12 mouse cellular contexts compared by ENCODE assay signal in the genomic region with DNA sequence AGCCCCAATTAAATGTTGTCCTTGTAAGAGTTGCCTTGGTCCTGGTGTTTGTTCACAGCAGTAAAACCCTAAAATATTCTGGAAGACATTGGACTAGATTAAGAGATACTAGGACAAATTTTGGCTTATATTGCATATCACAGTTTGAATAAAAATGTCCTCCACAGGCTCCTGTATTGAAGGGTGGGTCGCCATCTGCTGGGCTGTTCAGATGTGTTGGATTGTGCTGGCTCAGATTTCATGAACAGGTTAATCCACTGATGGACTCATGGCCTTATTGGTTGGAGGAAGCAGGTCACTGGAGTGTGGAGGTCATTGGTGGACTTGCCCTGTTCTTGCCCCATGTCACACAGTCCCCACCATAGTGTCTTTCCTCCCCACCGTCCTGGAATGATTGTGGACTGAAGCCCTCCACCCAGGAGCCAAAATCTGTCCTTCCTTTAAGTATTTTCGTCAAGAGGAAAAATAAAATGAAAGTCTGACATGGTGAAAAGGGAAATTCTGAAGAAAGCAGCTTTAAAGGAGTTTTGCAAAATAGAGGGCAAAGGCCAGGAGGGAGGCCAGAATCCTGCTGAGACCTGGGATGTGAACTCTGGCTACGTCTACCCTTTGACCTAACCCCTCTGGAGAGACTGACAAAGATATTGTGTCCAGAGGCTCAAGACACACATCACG.
DNase-seq lines count a peak whose midpoint lies in the region; ATAC-seq and TF ChIP-seq lines count a peak whose summit lies in the region.
"Had no signal": no experiment of that assay in that cellular context is flagged by ENCODE, and none has a peak within 500 bp of the region (broad histone marks: within the 10 kb centered on the region; RNA-seq: fewer than 3 reads in every experiment).

No protein-coding gene starts in this region.

- no peak for ATAC-seq in neural tube, embryonic 15.5 days (ENCODE audit: low FRiP score)
- ATAC-seq in hindbrain, embryonic 12.5 days (ENCODE audit: low FRiP score) = no peak
- ATAC-seq: forebrain, embryonic 16.5 days; inflammation-experienced regulatory T-cells, adult 6 months had no signal

- H3K27ac ChIP-seq in gastrocnemius, adult 2 months = no peak overlapping the region
- no peak overlapping the region for H3K27ac ChIP-seq in CH12.LX (ENCODE audit: insufficient read depth, low read depth)
- no peak overlapping the region for H3K27ac ChIP-seq in neural tube, embryonic 15.5 days (replicated peaks)
- no peak overlapping the region for H3K27ac ChIP-seq in hindbrain, embryonic 12.5 days
- H3K27ac ChIP-seq: embryonic facial prominence, embryonic 12.5 days had no signal

- peaks cover 2% of the 10 kb centered on the region for H3K9me3 ChIP-seq in CH12.LX (replicated peaks; ENCODE audit: low read length)
- H3K9me3 ChIP-seq in neural tube, embryonic 15.5 days (replicated peaks) = no peaks in the 10 kb centered on the region
- no peaks in the 10 kb centered on the region; the same call in 1 of the 2 replicates for H3K9me3 ChIP-seq in hindbrain, embryonic 12.5 days (replicated peaks)

- no peaks in the 10 kb centered on the region for H3K27me3 ChIP-seq in CH12.LX (replicated peaks)
- no peaks in the 10 kb centered on the region for H3K27me3 ChIP-seq in neural tube, embryonic 15.5 days (replicated peaks)
- no peaks in the 10 kb centered on the region for H3K27me3 ChIP-seq in hindbrain, embryonic 12.5 days
- H3K27me3 ChIP-seq: embryonic facial prominence, embryonic 12.5 days; heart, embryonic 12.5 days had no signal

- no peak overlapping the region for H3K4me2 ChIP-seq in CH12.LX (ENCODE audit: insufficient read depth, low read depth, poor library complexity, severe bottlenecking)
- no peak overlapping the region for H3K4me2 ChIP-seq in neural tube, embryonic 15.5 days
- no peak overlapping the region for H3K4me2 ChIP-seq in hindbrain, embryonic 12.5 days (replicated peaks)
- H3K4me2 ChIP-seq: embryonic facial prominence, embryonic 12.5 days; heart, embryonic 12.5 days had no signal

- WGBS in lung, adult 2 months = 77% methylated on average over 5 of the region's 5 CpGs
- WGBS in neural tube, embryonic 15.5 days = 78% methylated on average over 5 of the region's 5 CpGs
- WGBS in hindbrain, embryonic 12.5 days = 52% methylated on average over 5 of the region's 5 CpGs

- no peaks in the 10 kb centered on the region for H3K79me2 ChIP-seq in CH12.LX (replicated peaks; ENCODE audit: control insufficient read depth, extremely low read depth, insufficient read depth, poor library complexity, severe bottlenecking)

- H3K4me1 ChIP-seq in lung, adult 2 months (ENCODE audit: control insufficient read depth, insufficient read depth, low read length) = no peaks in the 10 kb centered on the region
- no peaks in the 10 kb centered on the region for H3K4me1 ChIP-seq in CH12.LX (ENCODE audit: control insufficient read depth in 1 of 2, insufficient read depth in 2 of 2)
- no peaks in the 10 kb centered on the region for H3K4me1 ChIP-seq in neural tube, embryonic 15.5 days
- no peaks in the 10 kb centered on the region for H3K4me1 ChIP-seq in hindbrain, embryonic 12.5 days
- H3K4me1 ChIP-seq: embryonic facial prominence, embryonic 12.5 days; heart, embryonic 12.5 days had no signal

- intact Hi-C loops in gastrocnemius, adult 2 months (cut with DNase I) = no loop called here

- peak; percentile 34 for TF ChIP-seq RAD21 in CH12.LX (IDR thresholded peaks at IDR 0.05; ENCODE audit: low read depth, low read length)

- TF ChIP-seq POLR2A in lung, adult 2 months (IDR thresholded peaks at IDR 0.05; ENCODE audit: borderline replicate concordance, extremely low read depth, low read depth, low read length) = no peak
- TF ChIP-seq POLR2A in CH12.LX (IDR thresholded peaks at IDR 0.05; ENCODE audit: low read depth, low read length) = no peak

- H3K9ac ChIP-seq in CH12.LX (ENCODE audit: insufficient read depth, low read depth) = no peak overlapping the region
- H3K9ac ChIP-seq in neural tube, embryonic 15.5 days (replicated peaks) = no peak overlapping the region
- no peak overlapping the region for H3K9ac ChIP-seq in hindbrain, embryonic 12.5 days
- H3K9ac ChIP-seq: embryonic facial prominence, embryonic 12.5 days; heart, embryonic 12.5 days had no signal

- no peak for TF ChIP-seq EP300 in CH12.LX (IDR thresholded peaks at IDR 0.05; ENCODE audit: low read length)

- peak; percentile 40 for TF ChIP-seq CTCF in gastrocnemius, adult 2 months (IDR thresholded peaks at IDR 0.05)
- 0 out of 2 replicates have a peak, but pooled peaks have one; percentile 4 for TF ChIP-seq CTCF in lung, adult 2 months (IDR thresholded peaks at IDR 0.05; ENCODE audit: insufficient read depth, low read length)
- peak in 1 of 2 experiments; percentile 50; a peak in 2 of 4 replicates for TF ChIP-seq CTCF in CH12.LX (conservative IDR thresholded peaks at IDR 0.05 in 1 of 2, IDR thresholded peaks at IDR 0.05 in 1 of 2; ENCODE audit: low read depth in 2 of 2, low read length in 2 of 2)

- dilution Hi-C loops in CH12.LX (cut with MboI; ENCODE audit: extremely low pct_ligation_motif_present, extremely low pct_unique_long_range_greater_than_20kb, low sequenced_read_pairs) = no loop called here

- no peaks in the 10 kb centered on the region for H3K36me3 ChIP-seq in CH12.LX (replicated peaks in 1 of 2; ENCODE audit: control insufficient read depth in 1 of 2, insufficient read depth in 1 of 2, low read length in 1 of 2)
- no peaks in the 10 kb centered on the region for H3K36me3 ChIP-seq in neural tube, embryonic 15.5 days
- H3K36me3 ChIP-seq in hindbrain, embryonic 12.5 days = no peaks in the 10 kb centered on the region
- H3K36me3 ChIP-seq: embryonic facial prominence, embryonic 12.5 days; heart, embryonic 12.5 days had no signal

- DNase-seq in gastrocnemius, adult 2 months = no peak
- no peak for DNase-seq in gastrocnemius, postnatal 25 days
- no peak for DNase-seq in lung, adult 2 months
- DNase-seq in lung, postnatal 14 days = no peak
- peak; percentile 15 for DNase-seq in CH12.LX (ENCODE audit: extremely low read depth)
- DNase-seq in kidney, postnatal 36 days = peak; percentile 15 to 58

- H3K4me3 ChIP-seq in gastrocnemius, adult 2 months = no peak overlapping the region
- H3K4me3 ChIP-seq in lung, adult 2 months (replicated peaks; ENCODE audit: extremely low read depth, low read depth, low read length) = no peak overlapping the region
- H3K4me3 ChIP-seq in CH12.LX (replicated peaks in 1 of 3; ENCODE audit: low read depth in 2 of 3, low read length in 2 of 3, poor library complexity in 1 of 3) = no peak overlapping the region
- no peak overlapping the region for H3K4me3 ChIP-seq in neural tube, embryonic 15.5 days (replicated peaks)
- no peak overlapping the region for H3K4me3 ChIP-seq in hindbrain, embryonic 12.5 days
- H3K4me3 ChIP-seq: embryonic facial prominence, embryonic 12.5 days; heart, embryonic 12.5 days had no signal

- in situ Hi-C loops in CH12.LX (cut with MboI; ENCODE audit: low pct_ligation_motif_present, low pct_unique_long_range_greater_than_20kb, low sequenced_read_pairs) = no loop called here

TF ChIP-seq in CH12.LX, 34 proteins besides CTCF, POLR2A, EP300 and RAD21:
- no peak for TF ChIP-seq HCFC1 (IDR thresholded peaks at IDR 0.05; ENCODE audit: low read depth, low read length)
- no peak for TF ChIP-seq RCOR1 (conservative IDR thresholded peaks at IDR 0.05; ENCODE audit: low read depth, low read length)
- TF ChIP-seq SMC3 (IDR thresholded peaks at IDR 0.05; ENCODE audit: low read depth, low read length) = peak; percentile 43

Comparison
In these comparisons a context has a peak if more than half of its experiments do, and no peak if none do; other contexts are left out.
1. DNase-seq: peak in CH12.LX (single experiment) and kidney, postnatal 36 days (2 of 2); none in gastrocnemius, adult 2 months (single experiment), gastrocnemius, postnatal 25 days (single experiment), lung, adult 2 months (single experiment) and lung, postnatal 14 days (single experiment).